Mouse (Mus musculus) thymus, postnatal 0 days (tissue): ENCODE data around the gene Lrrc20. TPM values are rescaled to one million over a fixed set of nuclear protein-coding genes. Genes with fewer than 3 reads are reported as not detected.

Experiments
- DNase-seq: peaks from one replicate; pipeline ENCODE4 v3.0.0-alpha.2; 2015; ENCODE audit warnings: low spot score
- polyA plus RNA-seq: library from polyadenylated mRNA; unstranded; fragments of >200 nt; fragmentation: Nextera tagmentation; extraction: Ambion mirVana; gene quantifications from 2 replicates; pipeline ENCODE4 v1.2.1, GENCODE M21; 2015

The Lrrc20 gene
- polyA plus RNA-seq, 1 experiment from 2014 or later = 3.5 TPM

DNA sequence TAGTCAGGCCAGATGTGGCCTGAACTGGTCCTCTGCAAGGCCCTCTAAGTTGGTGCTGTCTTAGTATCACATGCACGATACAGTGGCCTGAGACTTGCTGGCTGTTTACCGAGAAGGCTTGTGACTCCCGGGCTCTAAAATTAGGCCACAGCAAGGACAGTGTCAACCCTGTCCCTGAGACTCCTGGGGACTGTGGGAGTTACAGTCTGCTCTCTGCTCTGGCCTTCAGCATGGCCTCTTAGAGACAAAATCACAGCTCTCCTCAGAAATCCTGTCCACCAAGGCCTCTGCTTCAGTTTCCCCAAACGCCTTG, 152.3 kb downstream of the Lrrc20 start:
- DNase-seq = no peak

Other genes with a start within 250 kb of the Lrrc20 start
- gene Adamts14, start 202.4 kb upstream of the Lrrc20 start, polyA plus RNA-seq = 0.31 and 0.49 TPM in 2 replicates
- 3.1 and 3.6 TPM in 2 replicates for gene Prf1, start 178.0 kb upstream of the Lrrc20 start, polyA plus RNA-seq
- 2.7 and 3.1 TPM in 2 replicates for gene Pald1, start 92.3 kb upstream of the Lrrc20 start, polyA plus RNA-seq
- gene Nodal, start 57.8 kb upstream of the Lrrc20 start, polyA plus RNA-seq = 0.08 TPM in 2 replicates
- gene Eif4ebp2, start 23.1 kb upstream of the Lrrc20 start, polyA plus RNA-seq = 83.7 and 91.5 TPM in 2 replicates
- 0.04 TPM in 2 replicates for gene Npffr1, start 119.7 kb downstream of the Lrrc20 start, polyA plus RNA-seq
- gene Ppa1, start 172.8 kb downstream of the Lrrc20 start, polyA plus RNA-seq = 127 and 139 TPM in 2 replicates
- gene Sar1a, start 204.5 kb downstream of the Lrrc20 start, polyA plus RNA-seq = 154 and 163 TPM in 2 replicates
- gene Tysnd1, start 219.7 kb downstream of the Lrrc20 start, polyA plus RNA-seq = 23.8 and 26.0 TPM in 2 replicates
- 3.8 TPM in 2 replicates for gene Aifm2, start 239.5 kb downstream of the Lrrc20 start, polyA plus RNA-seq